Mouse (Mus musculus) intestine, embryonic 16.5 days (tissue): ENCODE data around the gene Cxcr2. TPM values are rescaled to one million over a fixed set of nuclear protein-coding genes. Genes with fewer than 3 reads are reported as not detected.

Experiments
- ATAC-seq: fragments of 200-750 bp; cut with Nextera tagmentation; 2 replicates; pipeline ENCODE4 v1.8.0; 2017; ENCODE audit warnings: moderate TSS enrichment, moderate library complexity
- H3K27ac ChIP-seq: fragments of 300-500 bp; sonication (generic); 2 replicates; pipeline ENCODE4 v1.5.1; 2014; ENCODE audit warnings: mild to moderate bottlenecking, low read length
- H3K27me3 ChIP-seq: fragments of 300-500 bp; sonication (generic); replicated peaks from 2 replicates; pipeline ENCODE4 v1.6.1; 2014; ENCODE audit warnings: low read length, control low read depth, mixed read lengths; ENCODE audit not compliant: control insufficient read depth, insufficient read depth
- H3K36me3 ChIP-seq: fragments of 300-500 bp; sonication (generic); 2 replicates; pipeline ENCODE4 v1.6.1; 2014; ENCODE audit warnings: low read length, control low read depth; ENCODE audit not compliant: control insufficient read depth, insufficient read depth
- H3K4me1 ChIP-seq: fragments of 300-500 bp; sonication (generic); 2 replicates; pipeline ENCODE4 v1.6.1; 2014; ENCODE audit warnings: low read length, control low read depth, mixed read lengths; ENCODE audit not compliant: control insufficient read depth, insufficient read depth
- H3K4me2 ChIP-seq: fragments of 300-500 bp; sonication (generic); 2 replicates; pipeline ENCODE4 v1.6.1; 2014; ENCODE audit warnings: low read depth, low read length, control low read depth
- H3K4me3 ChIP-seq: fragments of 300-500 bp; sonication (generic); 2 replicates; pipeline ENCODE4 v1.5.1; 2014; ENCODE audit warnings: mild to moderate bottlenecking, low read length
- H3K9ac ChIP-seq: fragments of 300-500 bp; sonication (generic); 2 replicates; pipeline ENCODE4 v1.6.1; 2014; ENCODE audit warnings: low read depth, low read length
- H3K9me3 ChIP-seq: fragments of 300-500 bp; sonication (generic); 2 replicates; pipeline ENCODE4 v1.6.1; 2016; ENCODE audit warnings: low read length, control low read depth; ENCODE audit not compliant: control insufficient read depth
- WGBS: fragments of 180-500 bp; shearing (Covaris S2); extraction: QIAGEN DNeasy Blood & Tissue Kit; methylation state at CpG from one replicate; pipeline ENCODE4 v1.1.7; 2014; 5-methylcytosine and 5-hydroxymethylcytosine counted together
- polyA plus RNA-seq: library from polyadenylated mRNA; unstranded; fragments of >200 nt; fragmentation: Nextera tagmentation; extraction: Ambion mirVana; gene quantifications from 2 replicates; pipeline ENCODE4 v1.2.1, GENCODE M21; 2015

The Cxcr2 gene
- polyA plus RNA-seq, 1 experiment from 2014 or later, result 0.22 TPM

GRCm38 (mm10) chr1:74183006-74183405 is 29.2 kb downstream of the Cxcr2 start:
- H3K4me1 ChIP-seq, result peaks cover 3% of the 10 kb centered on the region; the same call in 1 of the 2 replicates
- 65% methylated on average over 2 of the region's 2 CpGs for WGBS
- H3K36me3 ChIP-seq, result no peaks in the 10 kb centered on the region
- H3K4me2 ChIP-seq, result no peak overlapping the region
- H3K4me3 ChIP-seq, result no peak overlapping the region
- no peaks in the 10 kb centered on the region for H3K27me3 ChIP-seq
- ATAC-seq, result no peak
- H3K9ac ChIP-seq, result no peak overlapping the region
- H3K27ac ChIP-seq, result no peak overlapping the region
- no peaks in the 10 kb centered on the region for H3K9me3 ChIP-seq

GRCm38 (mm10) chr1:74190471-74190870 is 36.7 kb downstream of the Cxcr2 start:
- Histone ChIP-seq H3K9me3 (no peaks in the 10 kb centered on the region), H3K4me2 (no peak overlapping the region), H3K36me3 (no peaks in the 10 kb centered on the region), H3K27me3 (no peaks in the 10 kb centered on the region), H3K4me3 (no peak overlapping the region), H3K9ac (no peak overlapping the region), H3K4me1 (no peaks in the 10 kb centered on the region), H3K27ac (no peak overlapping the region)
- no peak for ATAC-seq
- 89% methylated on average over 7 of the region's 7 CpGs for WGBS

GRCm38 (mm10) chr1:74192711-74193110 is 38.9 kb downstream of the Cxcr2 start:
- Histone ChIP-seq H3K4me1 (no peaks in the 10 kb centered on the region), H3K9me3 (no peaks in the 10 kb centered on the region), H3K9ac (no peak overlapping the region), H3K27me3 (no peaks in the 10 kb centered on the region), H3K4me3 (no peak overlapping the region), H3K27ac (no peak overlapping the region), H3K36me3 (no peaks in the 10 kb centered on the region), H3K4me2 (no peak overlapping the region)
- no peak for ATAC-seq
- 69% methylated on average over 2 of the region's 2 CpGs for WGBS

GRCm38 (mm10) chr1:74194445-74194844 is 40.7 kb downstream of the Cxcr2 start, which contains the start of gene Cxcr1:
TSS of gene Cxcr1 (minus strand) at chr1:74194631.
- no peak for ATAC-seq
- no peaks in the 10 kb centered on the region for H3K36me3 ChIP-seq
- no peaks in the 10 kb centered on the region for H3K9me3 ChIP-seq
- WGBS, result 67% methylated on average over 8 of the region's 8 CpGs
- H3K4me2 ChIP-seq, result no peak within 1 kb of the TSS
- no peak within 1 kb of the TSS for H3K4me3 ChIP-seq
- H3K4me1 ChIP-seq, result peaks cover 8% of the 10 kb centered on the region
- H3K27ac ChIP-seq, result no peak within 1 kb of the TSS
- H3K27me3 ChIP-seq, result no peaks in the 10 kb centered on the region
- no peak within 1 kb of the TSS for H3K9ac ChIP-seq

GRCm38 (mm10) chr1:74195961-74196360 is 42.2 kb downstream of the Cxcr2 start:
- WGBS, result 49% methylated on average over 7 of the region's 7 CpGs
- peaks cover 18% of the 10 kb centered on the region for H3K4me1 ChIP-seq
- no peaks in the 10 kb centered on the region for H3K36me3 ChIP-seq
- no peak overlapping the region for H3K9ac ChIP-seq
- no peaks in the 10 kb centered on the region for H3K27me3 ChIP-seq
- no peak overlapping the region for H3K4me2 ChIP-seq
- H3K9me3 ChIP-seq, result no peaks in the 10 kb centered on the region
- no peak for ATAC-seq
- H3K4me3 ChIP-seq, result no peak overlapping the region
- peak overlapping the region; percentile 84 for H3K27ac ChIP-seq

- ATAC-seq, result peak; percentile 87
- Histone ChIP-seq H3K9me3 (no peaks in the 10 kb centered on the region), H3K4me2 (peak overlapping the region; percentile 36; the same call in 1 of the 2 replicates), H3K4me3 (no peak overlapping the region), H3K4me1 (peaks cover 18% of the 10 kb centered on the region), H3K27ac (peak overlapping the region; percentile 84), H3K9ac (peak overlapping the region; percentile 21; the same call in 1 of the 2 replicates), H3K27me3 (no peaks in the 10 kb centered on the region), H3K36me3 (no peaks in the 10 kb centered on the region)
- 62% methylated on average over 17 of the region's 17 CpGs for WGBS
Measured at GRCm38 (mm10) chr1:74196621-74197419, 43.0 kb downstream of the Cxcr2 start.

- Histone ChIP-seq H3K9ac (no peak overlapping the region), H3K27ac (0 out of 2 replicates have a peak overlapping the region, but pooled peaks have one; percentile 5), H3K4me2 (no peak overlapping the region), H3K4me3 (no peak overlapping the region), H3K4me1 (peaks cover 18% of the 10 kb centered on the region), H3K9me3 (no peaks in the 10 kb centered on the region), H3K27me3 (no peaks in the 10 kb centered on the region), H3K36me3 (no peaks in the 10 kb centered on the region)
- ATAC-seq, result no peak
- 81% methylated on average over 12 of the region's 12 CpGs for WGBS
Measured at GRCm38 (mm10) chr1:74197726-74198470, 44.1 kb downstream of the Cxcr2 start.

- Histone ChIP-seq H3K27me3 (no peaks in the 10 kb centered on the region), H3K27ac (peak overlapping the region; percentile 46), H3K9me3 (no peaks in the 10 kb centered on the region), H3K4me3 (no peak overlapping the region), H3K4me2 (no peak overlapping the region), H3K36me3 (no peaks in the 10 kb centered on the region), H3K9ac (no peak overlapping the region), H3K4me1 (peaks cover 20% of the 10 kb centered on the region)
- ATAC-seq, result peak; percentile 38
- 63% methylated on average over 8 of the region's 8 CpGs for WGBS
Measured at GRCm38 (mm10) chr1:74199046-74199445, 45.3 kb downstream of the Cxcr2 start.

- H3K27ac ChIP-seq, result no peak overlapping the region
- H3K36me3 ChIP-seq, result no peaks in the 10 kb centered on the region
- no peak overlapping the region for H3K9ac ChIP-seq
- ATAC-seq, result no peak
- H3K9me3 ChIP-seq, result no peaks in the 10 kb centered on the region
- H3K27me3 ChIP-seq, result no peaks in the 10 kb centered on the region
- peaks cover 20% of the 10 kb centered on the region for H3K4me1 ChIP-seq
- no peak overlapping the region for H3K4me3 ChIP-seq
- WGBS, result 84% methylated on average over 7 of the region's 7 CpGs
- no peak overlapping the region for H3K4me2 ChIP-seq
Measured at GRCm38 (mm10) chr1:74201048-74201844, 47.5 kb downstream of the Cxcr2 start.
